Mouse (Mus musculus): ENCODE data around the gene Anp32e. TPM values are rescaled to one million over a fixed set of nuclear protein-coding genes. Genes with fewer than 3 reads are reported as not detected.

Gene Anp32e
- polyA plus RNA-seq, 1 experiment = 353 TPM

- TF ChIP-seq GATA1 (IDR thresholded peaks at IDR 0.05; ENCODE audit: low read length) = no peak
Measured at GRCm38 (mm10) chr3:95929581-95930470, 780 bp downstream of the Anp32e start.

GRCm38 (mm10) chr3:95930471-95930789 is 1.4 kb downstream of the Anp32e start:
- TF ChIP-seq GATA1 (IDR thresholded peaks at IDR 0.05; ENCODE audit: low read length) = no peak

- TF ChIP-seq GATA1 (IDR thresholded peaks at IDR 0.05; ENCODE audit: low read length) = no peak
Measured at GRCm38 (mm10) chr3:95931471-95931870, 2.4 kb downstream of the Anp32e start.

GRCm38 (mm10) chr3:95932157-95932556 is 3.1 kb downstream of the Anp32e start:
- TF ChIP-seq GATA1 (IDR thresholded peaks at IDR 0.05; ENCODE audit: low read length) = no peak

- TF ChIP-seq GATA1 (IDR thresholded peaks at IDR 0.05; ENCODE audit: low read length) = no peak
Measured at GRCm38 (mm10) chr3:95932566-95932965, 3.5 kb downstream of the Anp32e start.

GRCm38 (mm10) chr3:95933111-95933750 is 4.2 kb downstream of the Anp32e start:
- TF ChIP-seq GATA1 (IDR thresholded peaks at IDR 0.05; ENCODE audit: low read length) = no peak

- no peak for TF ChIP-seq GATA1 (IDR thresholded peaks at IDR 0.05; ENCODE audit: low read length)
Measured at GRCm38 (mm10) chr3:95934448-95934847, 5.4 kb downstream of the Anp32e start.

- TF ChIP-seq GATA1 (IDR thresholded peaks at IDR 0.05; ENCODE audit: low read length) = no peak
Measured at GRCm38 (mm10) chr3:95938217-95938616, 9.2 kb downstream of the Anp32e start.

- TF ChIP-seq GATA1 (IDR thresholded peaks at IDR 0.05; ENCODE audit: low read length) = no peak
Measured at GRCm38 (mm10) chr3:95938835-95939234, 9.8 kb downstream of the Anp32e start.

- no peak for TF ChIP-seq GATA1 (IDR thresholded peaks at IDR 0.05; ENCODE audit: low read length)
Measured at GRCm38 (mm10) chr3:95942749-95943148, 13.7 kb downstream of the Anp32e start.

- TF ChIP-seq GATA1 (IDR thresholded peaks at IDR 0.05; ENCODE audit: low read length) = no peak
Measured at GRCm38 (mm10) chr3:95943226-95943625, 14.2 kb downstream of the Anp32e start.

GRCm38 (mm10) chr3:95944742-95945141 is 15.7 kb downstream of the Anp32e start:
- no peak for TF ChIP-seq GATA1 (IDR thresholded peaks at IDR 0.05; ENCODE audit: low read length)

GRCm38 (mm10) chr3:95945731-95946240 is 16.7 kb downstream of the Anp32e start:
- no peak for TF ChIP-seq GATA1 (IDR thresholded peaks at IDR 0.05; ENCODE audit: low read length)

GRCm38 (mm10) chr3:95948325-95948724 is 19.3 kb downstream of the Anp32e start:
- no peak for TF ChIP-seq GATA1 (IDR thresholded peaks at IDR 0.05; ENCODE audit: low read length)

GRCm38 (mm10) chr3:95950763-95951551 is 21.9 kb downstream of the Anp32e start:
- no peak for TF ChIP-seq GATA1 (IDR thresholded peaks at IDR 0.05; ENCODE audit: low read length)

GRCm38 (mm10) chr3:95953023-95953422 is 24.0 kb downstream of the Anp32e start:
- no peak for TF ChIP-seq GATA1 (IDR thresholded peaks at IDR 0.05; ENCODE audit: low read length)
